Mouse (Mus musculus): Measurements from ENCODE around the gene Il17rd.

The Il17rd gene

GRCm38 (mm10) chr14:27038783-27039182, at the start of gene Il17rd:
Gene Il17rd, plus strand, starts transcription at chr14:27038941.
- DNase-seq, result peak; percentile 97

GRCm38 (mm10) chr14:26991622-26992021, 47.1 kb upstream of the Il17rd start:
- DNase-seq, result no peak

- DNase-seq, result no peak
Measured at GRCm38 (mm10) chr14:26993427-26993826, 45.3 kb upstream of the Il17rd start.

- peak; percentile 50 for DNase-seq
Measured at GRCm38 (mm10) chr14:26994211-26994741, 44.5 kb upstream of the Il17rd start, which contains the start of gene Hesx1. Gene Hesx1, plus strand, starts transcription at chr14:26994416.

GRCm38 (mm10) chr14:26996257-26996656, 42.5 kb upstream of the Il17rd start:
- no peak for DNase-seq

GRCm38 (mm10) chr14:27000386-27000785, 38.4 kb upstream of the Il17rd start:
- peak; percentile 69 for DNase-seq

- DNase-seq, result no peak
Measured at GRCm38 (mm10) chr14:27004906-27005305, 33.8 kb upstream of the Il17rd start.

GRCm38 (mm10) chr14:27005937-27006336, 32.8 kb upstream of the Il17rd start:
- DNase-seq, result no peak

- DNase-seq, result no peak
Measured at GRCm38 (mm10) chr14:27011561-27011960, 27.2 kb upstream of the Il17rd start.

GRCm38 (mm10) chr14:27013658-27014057, 25.1 kb upstream of the Il17rd start:
- DNase-seq, result no peak

GRCm38 (mm10) chr14:27017936-27018335, 20.8 kb upstream of the Il17rd start:
- no peak for DNase-seq

GRCm38 (mm10) chr14:27019850-27020249, 18.9 kb upstream of the Il17rd start:
- peak; percentile 43 for DNase-seq

- peak; percentile 81 for DNase-seq
Measured at GRCm38 (mm10) chr14:27022876-27023275, 15.9 kb upstream of the Il17rd start.

GRCm38 (mm10) chr14:27024664-27025063, 14.1 kb upstream of the Il17rd start:
- no peak for DNase-seq

GRCm38 (mm10) chr14:27029771-27030173, 9.0 kb upstream of the Il17rd start:
- peak; percentile 66 for DNase-seq

GRCm38 (mm10) chr14:27031142-27031541, 7.6 kb upstream of the Il17rd start:
- peak; percentile 88 for DNase-seq

- DNase-seq, result no peak
Measured at GRCm38 (mm10) chr14:27037513-27037912, 1.2 kb upstream of the Il17rd start.

- peak; percentile 50 for DNase-seq
Measured at GRCm38 (mm10) chr14:27039281-27040248, 824 bp downstream of the Il17rd start.

- DNase-seq, result no peak
Measured at GRCm38 (mm10) chr14:27040451-27040850, 1.7 kb downstream of the Il17rd start.

GRCm38 (mm10) chr14:27042280-27042983, 3.7 kb downstream of the Il17rd start:
- peak; percentile 69 for DNase-seq

- peak; percentile 74 for DNase-seq
Measured at GRCm38 (mm10) chr14:27043416-27043815, 4.7 kb downstream of the Il17rd start.

GRCm38 (mm10) chr14:27044221-27044966, 5.7 kb downstream of the Il17rd start:
- no peak for DNase-seq

GRCm38 (mm10) chr14:27044967-27045361, 6.2 kb downstream of the Il17rd start:
- DNase-seq, result peak; percentile 52

All from kidney, adult 9 months (tissue).